Mouse (Mus musculus): ENCODE data around the gene Tyrobp. TPM values are rescaled to one million over a fixed set of nuclear protein-coding genes. Genes with fewer than 3 reads are reported as not detected.

Gene Tyrobp
- polyA plus RNA-seq, 1 experiment from 2014 or later: 9.8 TPM

DNA sequence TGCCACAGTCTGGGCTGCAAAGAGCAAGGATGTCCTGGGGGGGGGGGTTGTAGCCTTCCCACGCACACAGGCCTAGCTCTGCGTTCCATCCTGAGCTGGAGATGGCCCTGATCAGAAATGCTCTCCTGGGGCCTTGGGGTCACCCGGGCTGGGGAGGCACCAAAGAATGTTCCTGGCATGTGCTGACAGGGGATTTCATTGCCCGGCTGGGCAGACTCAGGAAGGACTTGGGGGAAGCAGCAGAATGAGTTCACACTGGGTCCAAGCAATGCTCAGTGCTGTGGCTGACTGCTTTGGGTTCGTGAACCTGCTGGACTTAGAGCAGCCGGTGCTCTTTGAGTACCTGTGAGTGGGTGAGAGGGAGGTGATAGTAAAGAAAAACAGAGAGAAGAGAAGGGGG, 45.9 kb downstream of the Tyrobp start:
- Histone ChIP-seq H3K9ac (no peak overlapping the region), H3K27ac (ENCODE audit: poor library complexity, severe bottlenecking) (no peak overlapping the region), H3K4me3 (no peak overlapping the region), H3K4me1 (replicated peaks) (no peaks in the 10 kb centered on the region; the same call in 1 of the 2 replicates), H3K9me3 (replicated peaks) (0 out of 2 replicates have a peak, but pooled peaks cover 8% of the 10 kb centered on the region), H3K27me3 (replicated peaks) (peaks cover 96% of the 10 kb centered on the region), H3K36me3 (no peaks in the 10 kb centered on the region), H3K4me2 (no peak overlapping the region)
- no peak for ATAC-seq (ENCODE audit: insufficient number of reproducible peaks, low FRiP score)
- 32% methylated on average over 6 of the region's 6 CpGs for WGBS

DNA sequence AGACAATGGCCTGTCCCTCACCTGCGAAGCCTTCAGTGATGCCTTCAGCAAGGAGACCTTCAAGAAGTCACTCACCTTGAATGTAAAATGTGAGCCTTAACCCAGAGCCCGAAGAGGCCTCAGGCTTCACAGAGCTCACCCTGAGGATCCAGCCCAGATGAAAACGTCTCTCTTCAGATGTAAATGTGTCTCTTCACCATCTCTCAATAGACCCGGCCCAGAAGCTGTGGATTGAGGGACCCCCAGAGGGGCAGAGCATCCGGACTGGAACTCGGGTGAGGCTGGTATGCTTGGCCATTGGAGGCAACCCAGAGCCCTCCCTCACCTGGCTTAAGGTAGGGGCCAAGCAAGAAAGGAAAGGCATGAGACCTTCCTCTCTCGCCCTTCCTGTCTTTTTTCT, 50.0 kb downstream of the Tyrobp start:
- Histone ChIP-seq H3K4me2 (no peak overlapping the region), H3K36me3 (no peaks in the 10 kb centered on the region), H3K4me3 (no peak overlapping the region), H3K9me3 (replicated peaks) (no peaks in the 10 kb centered on the region), H3K9ac (no peak overlapping the region), H3K27me3 (replicated peaks) (peaks cover 96% of the 10 kb centered on the region), H3K4me1 (replicated peaks) (peaks cover 6% of the 10 kb centered on the region), H3K27ac (ENCODE audit: poor library complexity, severe bottlenecking) (no peak overlapping the region)
- 27% methylated on average over 7 of the region's 7 CpGs for WGBS
- ATAC-seq (ENCODE audit: insufficient number of reproducible peaks, low FRiP score): no peak

DNA sequence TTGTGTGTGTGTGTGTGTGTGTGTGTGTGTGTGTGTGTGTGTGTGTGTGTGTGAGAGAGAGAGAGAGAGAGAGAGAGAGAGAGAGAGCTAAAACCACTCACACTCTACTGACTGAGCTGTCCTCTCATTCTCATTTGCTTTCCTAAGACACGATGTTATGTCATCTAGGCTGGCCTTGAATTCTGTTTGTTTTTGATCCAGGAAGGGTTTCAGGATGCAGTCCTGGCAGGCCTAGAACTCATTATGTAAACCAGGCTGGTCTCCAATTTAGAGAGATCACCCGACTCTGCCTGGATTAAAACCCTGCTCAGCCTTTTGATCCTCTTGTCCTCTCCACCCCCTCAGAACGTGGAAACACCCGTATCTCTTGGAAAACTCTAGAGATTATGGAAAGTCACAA, 50.4 kb downstream of the Tyrobp start:
- no peaks in the 10 kb centered on the region for H3K36me3 ChIP-seq
- H3K27me3 ChIP-seq (replicated peaks): peaks cover 92% of the 10 kb centered on the region
- H3K27ac ChIP-seq (ENCODE audit: poor library complexity, severe bottlenecking): no peak overlapping the region
- H3K4me2 ChIP-seq: no peak overlapping the region
- peaks cover 6% of the 10 kb centered on the region for H3K4me1 ChIP-seq (replicated peaks)
- H3K9ac ChIP-seq: no peak overlapping the region
- no peaks in the 10 kb centered on the region for H3K9me3 ChIP-seq (replicated peaks)
- ATAC-seq (ENCODE audit: insufficient number of reproducible peaks, low FRiP score): no peak
- 20% methylated on average over 4 of the region's 4 CpGs for WGBS
- no peak overlapping the region for H3K4me3 ChIP-seq

DNA sequence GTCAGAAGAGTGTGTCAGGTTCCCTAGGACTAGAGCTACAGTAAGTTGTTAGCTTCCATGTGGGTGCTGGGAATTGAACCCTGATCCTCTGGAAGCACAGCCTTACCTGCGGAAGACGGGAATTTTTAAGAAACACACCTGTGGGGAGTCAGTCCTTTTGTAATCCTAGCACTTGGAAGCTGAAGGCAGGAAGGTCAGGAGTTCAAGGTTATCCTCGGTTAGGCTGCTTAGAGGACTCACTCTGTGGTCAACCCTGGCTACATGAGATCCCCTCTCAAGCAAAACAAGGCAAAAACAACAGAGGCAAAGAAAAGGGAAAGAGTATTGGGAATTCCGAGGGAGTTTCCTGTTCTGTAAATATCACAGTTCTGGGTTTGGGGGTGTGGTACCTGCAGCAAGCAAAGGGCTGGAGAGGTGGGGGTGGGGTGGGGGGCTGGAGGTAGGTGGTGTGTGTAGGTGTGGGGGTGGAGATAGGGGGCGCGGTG, 51.3 kb downstream of the Tyrobp start:
- 15% methylated on average over 6 of the region's 6 CpGs for WGBS

More for the DNA sequence above, 51.3 kb downstream of the Tyrobp start:
- Histone ChIP-seq H3K4me2 (no peak overlapping the region), H3K4me1 (replicated peaks) (peaks cover 6% of the 10 kb centered on the region), H3K9me3 (replicated peaks) (no peaks in the 10 kb centered on the region), H3K36me3 (no peaks in the 10 kb centered on the region), H3K27me3 (replicated peaks) (peaks cover 84% of the 10 kb centered on the region), H3K27ac (ENCODE audit: poor library complexity, severe bottlenecking) (no peak overlapping the region), H3K4me3 (no peak overlapping the region), H3K9ac (no peak overlapping the region)
- ATAC-seq (ENCODE audit: insufficient number of reproducible peaks, low FRiP score): no peak

Other genes with a start within 250 kb of the Tyrobp start
- gene Zfp146, start 244.0 kb upstream of the Tyrobp start, polyA plus RNA-seq (2016; fragmentation: Nextera tagmentation; extraction: Ambion mirVana): 10.5 TPM in 2 replicates
- gene Cox7a1, start 229.6 kb upstream of the Tyrobp start, polyA plus RNA-seq (2016; fragmentation: Nextera tagmentation; extraction: Ambion mirVana): 300 and 306 TPM in 2 replicates
- gene Capns1, start 214.9 kb upstream of the Tyrobp start, polyA plus RNA-seq (2016; fragmentation: Nextera tagmentation; extraction: Ambion mirVana): 77.0 and 83.4 TPM in 2 replicates
- 101 and 105 TPM in 2 replicates for gene Polr2i, start 181.8 kb upstream of the Tyrobp start, polyA plus RNA-seq (2016; fragmentation: Nextera tagmentation; extraction: Ambion mirVana)
- 155 and 162 TPM in 2 replicates for gene Tbcb, start 181.5 kb upstream of the Tyrobp start, polyA plus RNA-seq (2016; fragmentation: Nextera tagmentation; extraction: Ambion mirVana)
- not detected in 2 replicates for gene Ovol3, start 178.0 kb upstream of the Tyrobp start, polyA plus RNA-seq (2016; fragmentation: Nextera tagmentation; extraction: Ambion mirVana)
- 0.27 and 0.32 TPM in 2 replicates for gene Thap8, start 133.7 kb upstream of the Tyrobp start, polyA plus RNA-seq (2016; fragmentation: Nextera tagmentation; extraction: Ambion mirVana)
- gene Wdr62, start 133.3 kb upstream of the Tyrobp start, polyA plus RNA-seq (2016; fragmentation: Nextera tagmentation; extraction: Ambion mirVana): 9.3 and 9.9 TPM in 2 replicates
- gene Clip3, start 122.0 kb upstream of the Tyrobp start, polyA plus RNA-seq (2016; fragmentation: Nextera tagmentation; extraction: Ambion mirVana): 17.2 and 20.2 TPM in 2 replicates
- 56.8 and 59.0 TPM in 2 replicates for gene Alkbh6, start 105.0 kb upstream of the Tyrobp start, polyA plus RNA-seq (2016; fragmentation: Nextera tagmentation; extraction: Ambion mirVana)
- gene Syne4, start 99.0 kb upstream of the Tyrobp start, polyA plus RNA-seq (2016; fragmentation: Nextera tagmentation; extraction: Ambion mirVana): 18.4 and 19.5 TPM in 2 replicates
- gene E130208F15Rik, start 92.0 kb upstream of the Tyrobp start, polyA plus RNA-seq (2016; fragmentation: Nextera tagmentation; extraction: Ambion mirVana): 1.7 and 2.9 TPM in 2 replicates
- 16.7 and 17.0 TPM in 2 replicates for gene Sdhaf1, start 89.9 kb upstream of the Tyrobp start, polyA plus RNA-seq (2016; fragmentation: Nextera tagmentation; extraction: Ambion mirVana)
- gene Lrfn3, start 51.0 kb upstream of the Tyrobp start, polyA plus RNA-seq (2016; fragmentation: Nextera tagmentation; extraction: Ambion mirVana): 2.3 and 2.8 TPM in 2 replicates
- gene Hcst, start 6.1 kb downstream of the Tyrobp start, polyA plus RNA-seq (2016; fragmentation: Nextera tagmentation; extraction: Ambion mirVana): 1.1 TPM in 1 of 2 replicates, not detected in the other
- gene Nfkbid, start 8.0 kb downstream of the Tyrobp start, polyA plus RNA-seq (2016; fragmentation: Nextera tagmentation; extraction: Ambion mirVana): 0.95 and 1.3 TPM in 2 replicates
- 41.6 and 43.4 TPM in 2 replicates for gene Aplp1, start 31.8 kb downstream of the Tyrobp start, polyA plus RNA-seq (2016; fragmentation: Nextera tagmentation; extraction: Ambion mirVana)
- 1.1 and 1.3 TPM in 2 replicates for gene Kirrel2, start 43.9 kb downstream of the Tyrobp start, polyA plus RNA-seq (2016; fragmentation: Nextera tagmentation; extraction: Ambion mirVana)
- 0.06 and 0.23 TPM in 2 replicates for gene Nphs1, start 44.6 kb downstream of the Tyrobp start, polyA plus RNA-seq (2016; fragmentation: Nextera tagmentation; extraction: Ambion mirVana)
- 1.00 TPM in 1 of 2 replicates, not detected in the other for gene Prodh2, start 79.9 kb downstream of the Tyrobp start, polyA plus RNA-seq (2016; fragmentation: Nextera tagmentation; extraction: Ambion mirVana)
- gene Arhgap33, start 121.3 kb downstream of the Tyrobp start, polyA plus RNA-seq (2016; fragmentation: Nextera tagmentation; extraction: Ambion mirVana): 10.1 and 10.9 TPM in 2 replicates
- 30.5 and 31.6 TPM in 2 replicates for gene Hspb6, start 138.4 kb downstream of the Tyrobp start, polyA plus RNA-seq (2016; fragmentation: Nextera tagmentation; extraction: Ambion mirVana)
- gene Proser3, start 138.5 kb downstream of the Tyrobp start, polyA plus RNA-seq (2016; fragmentation: Nextera tagmentation; extraction: Ambion mirVana): 9.3 and 12.7 TPM in 2 replicates
- gene Lin37, start 146.1 kb downstream of the Tyrobp start, polyA plus RNA-seq (2016; fragmentation: Nextera tagmentation; extraction: Ambion mirVana): 31.1 and 34.8 TPM in 2 replicates
- 82.4 and 88.8 TPM in 2 replicates for gene U2af1l4, start 149.5 kb downstream of the Tyrobp start, polyA plus RNA-seq (2016; fragmentation: Nextera tagmentation; extraction: Ambion mirVana)
- 10.5 and 10.6 TPM in 2 replicates for gene Gm49396, start 149.6 kb downstream of the Tyrobp start, polyA plus RNA-seq (2016; fragmentation: Nextera tagmentation; extraction: Ambion mirVana)
- 115 and 124 TPM in 2 replicates for gene Psenen, start 149.9 kb downstream of the Tyrobp start, polyA plus RNA-seq (2016; fragmentation: Nextera tagmentation; extraction: Ambion mirVana)
- gene Igflr1, start 151.7 kb downstream of the Tyrobp start, polyA plus RNA-seq (2016; fragmentation: Nextera tagmentation; extraction: Ambion mirVana): 2.7 and 3.7 TPM in 2 replicates
- gene Kmt2b, start 175.0 kb downstream of the Tyrobp start, polyA plus RNA-seq (2016; fragmentation: Nextera tagmentation; extraction: Ambion mirVana): 4.9 and 5.1 TPM in 2 replicates
- gene Zbtb32, start 185.1 kb downstream of the Tyrobp start, polyA plus RNA-seq (2016; fragmentation: Nextera tagmentation; extraction: Ambion mirVana): 0.09 and 0.44 TPM in 2 replicates
- gene Upk1a, start 199.1 kb downstream of the Tyrobp start, polyA plus RNA-seq (2016; fragmentation: Nextera tagmentation; extraction: Ambion mirVana): 0.44 and 2.5 TPM in 2 replicates
- gene Cox6b1, start 212.4 kb downstream of the Tyrobp start, polyA plus RNA-seq (2016; fragmentation: Nextera tagmentation; extraction: Ambion mirVana): 1,789 and 1,831 TPM in 2 replicates
- gene Etv2, start 222.1 kb downstream of the Tyrobp start, polyA plus RNA-seq (2016; fragmentation: Nextera tagmentation; extraction: Ambion mirVana): 1.1 and 1.4 TPM in 2 replicates
- 96.5 and 103 TPM in 2 replicates for gene Rbm42, start 236.6 kb downstream of the Tyrobp start, polyA plus RNA-seq (2016; fragmentation: Nextera tagmentation; extraction: Ambion mirVana)

Data from heart, embryonic 12.5 days (tissue).